Mouse (Mus musculus) mature B cell (primary cell): Measurements from ENCODE around the gene Ctf2.

Experiments used
- in situ Hi-C: fragments of 300-500 bp; cut with MboI; formaldehyde crosslinking; loops from 2 replicates; pipeline ENCODE4 v1.14.3; 2019

Gene Ctf2

DNA sequence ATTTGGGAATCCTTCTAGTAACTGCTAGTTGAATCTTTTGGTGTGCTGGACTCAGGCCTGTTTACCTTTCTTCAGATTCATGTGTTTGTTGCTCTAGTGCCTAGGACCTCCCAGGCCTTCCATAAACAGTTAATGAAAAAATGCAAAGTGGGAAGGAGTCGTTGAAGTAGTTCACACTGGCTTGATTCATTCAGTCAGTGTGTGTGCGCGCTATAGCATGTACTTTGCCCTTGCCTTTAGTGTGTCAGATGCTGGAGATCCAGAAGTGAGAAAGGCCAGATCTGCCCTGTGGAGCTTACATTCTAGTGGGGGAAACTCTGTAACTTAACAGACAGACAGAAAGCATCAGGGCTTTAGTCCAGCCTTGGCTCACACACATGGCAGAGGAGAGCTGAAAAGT lies 28.5 kb upstream of the Ctf2 start:
- in situ Hi-C loops = no loop called here

DNA sequence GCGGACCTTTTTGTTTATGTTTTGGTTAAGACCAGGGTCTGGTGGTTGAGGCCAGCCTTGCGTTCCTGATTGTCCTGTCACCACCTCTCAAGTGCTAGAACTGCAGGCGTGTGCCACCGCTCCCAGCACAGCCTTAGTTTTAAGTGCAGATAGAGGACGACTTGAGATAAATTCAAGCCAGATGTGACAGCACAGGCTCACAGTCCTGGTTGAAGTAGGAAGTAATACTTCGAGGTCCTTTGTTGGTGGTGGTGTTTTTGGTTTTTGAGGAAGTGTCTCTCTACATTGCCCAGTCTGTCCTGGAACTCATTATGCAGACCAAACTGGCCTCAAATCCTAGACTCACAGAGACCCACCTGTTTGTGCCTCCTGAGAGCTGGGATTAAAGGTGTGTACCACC lies 27.8 kb upstream of the Ctf2 start:
- in situ Hi-C loops = no loop called here

DNA sequence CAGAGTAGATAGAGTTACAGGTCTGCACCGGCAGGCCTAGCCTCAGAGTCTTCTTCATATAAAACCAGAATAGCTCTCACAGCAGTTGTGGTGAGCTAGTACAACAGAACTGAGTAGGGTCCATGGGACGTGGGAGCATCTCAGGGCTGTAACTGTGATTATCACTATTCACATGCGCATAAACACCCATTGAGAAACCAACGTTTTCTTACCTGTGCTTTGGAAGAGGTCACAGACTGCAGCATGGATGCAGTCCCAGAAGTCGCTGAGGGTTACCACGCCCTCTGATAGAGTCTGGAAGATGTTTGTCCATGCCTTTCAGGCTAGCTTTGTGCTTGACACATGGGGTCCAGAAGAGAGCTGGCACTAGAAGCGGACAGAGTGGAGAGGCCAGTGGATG lies 21.8 kb upstream of the Ctf2 start:
- in situ Hi-C loops = no loop called here

DNA sequence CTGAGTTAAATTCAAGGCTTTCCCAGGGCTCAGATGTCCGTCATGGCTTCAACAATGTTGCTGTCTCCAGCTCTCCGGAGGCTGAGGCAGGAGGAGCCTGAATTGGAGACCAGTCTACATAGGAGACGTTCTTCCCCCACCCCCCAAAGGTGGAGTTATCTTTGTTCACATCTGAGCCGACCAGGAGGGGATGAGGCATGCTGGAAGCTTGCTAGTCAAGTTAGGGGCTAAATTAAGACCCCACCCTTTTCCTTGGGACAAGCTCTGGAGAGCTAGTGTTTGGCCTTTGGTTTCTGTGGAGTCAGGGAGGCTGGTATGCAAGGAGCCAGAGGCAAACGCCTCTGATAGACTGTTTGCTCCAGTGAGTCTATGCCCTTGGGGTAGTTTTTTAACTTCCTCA lies 21.2 kb upstream of the Ctf2 start:
- in situ Hi-C loops = no loop called here

DNA sequence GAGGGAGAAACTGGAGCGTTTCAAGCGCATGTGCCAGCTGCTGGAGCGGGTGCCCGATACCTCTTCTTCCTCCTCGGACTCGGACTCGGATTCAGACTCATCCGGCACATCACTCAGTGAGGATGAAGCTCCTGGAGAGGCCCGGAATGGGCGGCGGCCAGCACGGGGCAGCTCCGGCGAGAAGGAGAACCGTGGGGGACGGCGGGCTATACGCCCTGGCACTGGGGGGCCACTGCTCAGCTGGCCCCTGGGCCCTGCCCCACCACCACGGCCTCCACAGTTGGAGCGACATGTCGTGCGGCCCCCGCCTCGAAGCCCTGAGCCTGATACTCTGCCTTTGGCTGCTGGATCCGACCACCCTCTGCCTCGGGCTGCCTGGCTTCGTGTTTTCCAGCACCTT lies 20.1 kb upstream of the Ctf2 start:
- in situ Hi-C loops = no loop called here

DNA sequence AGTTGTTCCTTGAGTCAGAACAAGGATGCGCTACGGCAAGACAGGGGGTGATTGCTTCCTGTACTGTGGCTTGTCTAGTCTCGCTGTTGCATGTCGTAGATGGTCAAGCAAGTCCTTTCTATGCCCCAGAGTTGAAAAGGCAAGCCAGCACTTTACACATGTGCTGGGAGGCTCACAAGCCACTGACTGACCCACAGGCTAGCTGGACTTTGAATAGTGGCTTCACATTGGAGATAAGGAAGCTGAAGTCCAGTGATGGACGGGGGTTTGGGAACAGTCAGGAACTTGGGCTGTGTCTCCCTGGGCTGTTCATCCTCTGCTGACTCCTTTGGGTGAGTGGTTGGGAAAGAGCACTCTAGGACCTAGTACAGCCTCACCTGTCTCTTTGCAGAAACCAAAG lies 19.7 kb upstream of the Ctf2 start:
- in situ Hi-C loops = no loop called here

DNA sequence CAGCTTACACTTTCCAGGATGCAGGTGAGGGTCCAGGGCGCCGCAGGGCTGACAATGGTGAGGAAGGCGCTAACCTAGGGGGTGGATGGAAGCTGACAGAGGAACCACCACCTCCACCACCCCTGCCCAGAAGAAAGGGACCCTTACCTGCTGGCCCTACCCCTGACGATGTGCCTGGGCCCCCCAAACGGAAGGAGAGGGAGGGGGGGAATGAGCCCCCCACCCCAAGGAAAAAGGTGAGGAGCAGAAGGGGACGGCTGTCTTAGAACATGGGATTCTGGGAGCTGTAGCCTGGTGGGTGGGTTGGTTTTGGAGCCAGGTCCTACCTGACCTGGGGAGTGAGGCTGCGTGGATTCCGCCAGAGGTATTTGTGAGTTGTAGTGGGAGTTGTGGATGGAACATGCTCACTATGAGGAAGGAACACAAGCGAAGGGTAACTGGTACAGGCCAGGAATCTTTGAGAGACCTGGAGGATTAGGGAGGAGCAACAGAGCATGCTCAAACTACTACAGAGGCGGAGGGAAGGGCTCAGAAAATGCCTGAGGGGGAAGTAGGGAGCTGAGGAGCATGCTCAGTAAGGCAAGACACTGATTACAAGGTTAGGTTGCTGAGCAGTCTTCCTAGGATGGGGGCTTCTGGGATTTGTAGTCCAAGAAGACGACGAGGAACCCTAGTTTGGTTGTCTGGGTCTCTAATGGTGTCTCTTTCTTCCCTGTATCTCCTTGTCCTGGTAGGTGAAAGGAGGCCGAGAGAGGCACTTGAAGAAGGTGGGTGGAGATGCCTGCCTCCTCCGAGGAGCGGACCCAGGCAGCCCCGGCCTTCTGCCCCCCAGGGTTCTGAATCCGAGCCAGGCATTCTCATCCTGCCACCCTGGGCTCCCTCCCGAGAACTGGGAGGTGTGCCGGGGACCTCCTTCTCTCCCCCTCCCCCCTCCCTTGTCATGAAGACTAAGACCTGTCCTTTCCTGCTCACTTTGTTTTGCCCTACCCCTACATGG lies 18.5 kb upstream of the Ctf2 start:
- in situ Hi-C loops = no loop called here

DNA sequence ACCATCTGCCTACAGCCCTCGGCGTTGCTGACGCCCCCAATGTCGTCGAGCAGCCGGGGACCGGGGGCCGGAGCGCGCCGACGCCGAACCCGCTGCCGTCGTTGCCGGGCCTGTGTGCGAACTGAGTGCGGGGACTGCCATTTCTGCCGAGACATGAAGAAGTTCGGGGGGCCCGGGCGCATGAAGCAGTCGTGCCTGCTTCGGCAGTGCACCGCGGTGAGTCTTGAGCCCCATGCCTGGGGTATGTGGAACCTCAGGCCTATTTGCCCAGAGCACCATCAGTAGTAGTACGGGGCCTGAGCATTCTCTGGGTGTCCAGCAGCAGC lies 16.2 kb upstream of the Ctf2 start:
- in situ Hi-C loops = no loop called here

DNA sequence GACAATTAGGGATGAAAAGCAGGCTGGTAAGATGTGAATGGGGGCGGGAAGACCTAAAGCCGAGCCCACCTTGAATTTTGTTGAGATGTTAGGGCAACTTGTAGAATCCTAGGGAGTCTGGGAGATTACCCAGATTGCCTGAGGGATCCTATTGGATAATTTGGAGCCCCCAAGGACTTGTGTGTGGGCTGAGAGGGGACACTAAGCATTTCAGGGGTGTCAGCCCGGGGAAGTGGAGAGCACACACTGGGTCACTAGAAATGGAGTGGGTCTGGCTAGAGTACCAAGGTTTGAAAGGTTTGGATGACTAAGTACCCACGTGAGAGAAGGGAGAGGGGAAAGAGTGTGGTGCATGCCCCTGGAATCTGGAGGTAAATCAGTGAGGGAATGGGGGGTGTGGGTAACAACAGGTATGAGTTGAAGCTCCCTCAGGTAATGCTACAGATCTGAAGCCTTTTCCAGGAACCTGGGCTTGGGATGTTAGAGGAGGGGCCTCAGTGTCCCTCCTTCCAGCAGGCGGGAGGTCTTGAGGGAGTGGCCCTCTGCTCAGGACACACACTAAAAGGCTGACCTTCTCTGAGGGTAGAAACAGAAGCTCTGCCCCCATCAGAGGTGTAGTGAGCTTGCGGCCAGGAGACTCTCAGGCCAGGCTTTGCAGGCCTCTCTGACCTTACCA lies 15.7 kb upstream of the Ctf2 start:
- in situ Hi-C loops = no loop called here

DNA sequence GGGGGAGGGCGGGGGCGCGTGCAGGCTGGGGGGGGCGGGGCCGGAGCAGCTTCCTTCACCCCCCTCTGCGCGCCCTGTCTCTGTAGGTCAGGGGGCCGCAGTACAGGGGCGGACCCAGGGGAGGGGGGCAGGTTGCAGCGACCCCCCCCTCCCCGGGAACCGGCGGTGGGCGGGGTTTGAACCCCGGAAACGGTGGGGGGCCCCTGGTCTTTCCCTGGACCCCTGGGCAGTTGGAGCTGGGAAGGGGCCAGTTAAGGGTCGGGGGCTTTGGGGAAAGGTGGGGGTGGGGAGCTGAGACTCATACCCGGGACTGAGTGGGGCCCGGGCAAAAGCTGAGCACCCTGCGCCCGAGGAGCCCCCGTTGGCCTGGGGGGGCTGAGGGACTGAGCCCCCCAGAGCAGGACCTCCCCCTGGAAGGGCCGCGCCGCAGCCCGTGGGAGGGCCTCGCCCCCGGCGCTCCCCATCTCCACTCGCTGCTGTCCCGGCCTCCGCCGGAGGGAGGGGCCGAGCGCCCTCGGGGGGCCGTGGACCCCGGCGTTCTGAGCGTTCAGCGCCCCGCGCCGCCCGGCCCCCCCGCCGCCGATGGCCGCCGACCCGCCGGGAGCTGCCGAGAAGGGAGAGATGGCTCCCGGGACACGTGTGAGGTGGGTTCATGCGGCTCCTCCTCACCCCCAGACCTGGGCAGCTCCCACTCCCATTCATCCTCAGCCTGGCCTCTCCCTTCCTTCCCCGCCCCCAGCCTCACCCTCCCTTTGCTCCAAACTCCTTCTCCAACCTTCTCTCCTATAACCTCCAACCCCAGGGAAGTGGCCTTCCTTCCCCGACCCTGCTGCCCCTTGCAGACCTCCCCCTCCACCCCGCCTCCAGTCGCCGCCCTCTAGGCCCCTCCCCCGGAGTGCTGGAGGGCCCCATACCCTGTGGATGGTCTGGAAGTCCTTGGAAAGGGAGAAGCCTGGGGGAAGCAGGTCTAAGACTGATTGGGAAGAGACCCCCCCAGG lies 14.8 kb upstream of the Ctf2 start:
- in situ Hi-C loops = no loop called here

DNA sequence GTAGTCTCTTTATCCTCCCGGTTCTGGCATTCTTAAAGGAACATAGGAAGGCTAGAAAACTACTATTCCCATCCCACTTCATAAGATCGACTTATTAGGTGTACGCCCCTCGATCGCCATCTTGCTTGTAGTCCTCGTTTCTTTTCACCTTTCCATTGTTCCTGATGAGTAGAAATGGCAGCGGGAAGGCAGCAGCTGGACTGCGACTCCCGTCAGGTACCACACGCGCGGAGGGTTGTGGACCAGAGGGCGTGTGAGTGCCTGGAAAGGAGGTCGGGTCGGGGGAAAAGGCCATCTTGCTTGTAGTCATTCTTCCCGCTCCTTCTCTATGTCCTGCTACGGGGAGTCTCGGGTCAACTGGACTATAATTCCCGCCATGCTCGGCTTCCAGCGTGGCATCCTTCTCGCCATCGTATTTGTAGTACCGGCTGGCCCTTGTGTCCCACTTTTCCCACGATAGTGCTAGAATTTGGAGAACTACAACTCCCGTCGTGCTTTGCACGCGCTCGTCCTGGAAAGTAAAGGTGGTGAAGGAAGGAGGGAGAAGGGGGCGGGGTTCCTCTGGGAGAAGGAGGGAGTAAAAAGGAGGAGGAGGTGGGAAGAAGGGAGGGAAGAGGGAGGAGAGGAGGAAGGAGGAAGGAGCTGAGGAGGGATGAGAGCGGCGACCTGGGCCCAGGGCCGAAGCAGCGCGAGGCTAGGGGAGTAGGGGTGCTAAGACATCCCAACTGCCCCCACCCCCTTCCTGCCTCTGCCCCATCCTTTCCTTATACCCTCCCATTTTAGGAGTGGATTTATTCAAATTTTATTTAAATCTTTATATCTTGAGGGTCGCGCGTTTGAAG lies 13.9 kb upstream of the Ctf2 start:
- in situ Hi-C loops = no loop called here

DNA sequence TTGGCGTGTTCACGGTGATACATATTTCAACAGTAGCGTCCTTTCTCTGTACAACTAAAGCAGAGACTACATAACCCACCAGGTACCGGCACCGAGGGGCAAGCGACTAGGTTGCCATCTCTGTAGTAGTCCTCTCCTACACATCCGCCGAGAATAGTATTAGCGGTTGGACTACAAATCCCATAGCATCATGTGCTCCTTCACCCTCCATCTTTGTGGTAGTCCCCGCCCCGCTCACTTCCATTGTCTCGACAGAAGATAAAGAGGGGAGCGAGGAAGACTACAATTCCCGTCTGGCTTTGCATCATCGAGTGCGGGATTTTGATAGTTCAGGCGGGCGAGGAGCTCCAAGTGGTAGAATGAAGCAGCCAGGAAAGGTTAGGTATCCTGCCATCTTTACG lies 13.3 kb upstream of the Ctf2 start:
- in situ Hi-C loops = no loop called here

DNA sequence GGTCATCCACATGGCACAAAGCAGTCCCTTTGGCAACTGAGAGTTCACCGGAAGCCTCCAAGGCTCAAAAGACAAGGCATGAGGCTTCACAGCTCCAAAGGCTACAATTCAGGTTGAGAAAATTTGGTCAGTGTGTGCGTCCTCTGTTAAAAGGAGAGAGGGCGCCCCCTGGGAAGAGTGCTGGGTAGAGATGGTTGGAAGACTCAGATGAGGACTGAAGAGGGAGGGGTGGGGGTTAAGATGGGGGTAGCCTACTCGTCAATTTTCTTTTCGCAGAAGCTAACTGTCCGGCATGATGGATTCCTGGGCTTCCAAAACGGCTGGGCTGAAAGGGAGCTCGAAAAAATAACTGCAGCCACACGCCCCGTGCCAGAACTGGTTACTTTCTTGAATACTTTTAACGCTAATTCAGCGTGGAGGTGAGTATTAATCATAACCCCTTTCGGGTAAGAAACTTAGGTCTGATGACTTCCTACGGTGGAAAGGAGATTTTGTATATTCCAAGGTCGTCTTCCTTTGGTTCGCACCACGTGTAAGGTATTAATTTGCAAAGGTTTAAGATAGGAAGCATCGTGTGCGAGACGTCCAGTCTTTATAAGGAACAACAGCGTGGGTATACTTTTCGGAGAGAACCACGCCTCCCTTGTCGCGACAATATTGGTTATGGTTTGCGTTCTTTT lies 12.5 kb upstream of the Ctf2 start, which contains the start of gene Fbxl19:
Gene Fbxl19 (plus strand): TSS at position 178 of the 680 bp plus-strand sequence.
- in situ Hi-C loops = no loop called here

DNA sequence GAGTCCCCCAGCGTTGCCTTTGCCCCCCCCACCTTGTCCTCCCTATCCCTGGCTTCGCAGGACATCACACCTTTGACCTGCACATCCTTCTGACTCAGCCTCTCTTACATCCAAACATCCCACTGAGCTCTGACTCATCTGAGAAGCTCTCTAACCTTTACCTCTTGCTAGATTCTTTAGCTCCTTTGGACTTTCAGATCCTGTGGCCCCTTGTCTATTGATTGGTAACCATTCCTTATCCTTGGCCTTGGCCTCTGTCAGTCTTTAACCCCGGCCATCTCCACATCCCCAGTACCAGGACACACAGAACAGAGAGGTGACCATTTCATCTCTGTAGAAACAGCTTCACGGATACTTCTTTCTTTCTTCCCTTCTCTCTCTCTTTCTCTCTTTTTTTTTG lies 1.8 kb downstream of the Ctf2 start:
- in situ Hi-C loops = no loop called here

DNA sequence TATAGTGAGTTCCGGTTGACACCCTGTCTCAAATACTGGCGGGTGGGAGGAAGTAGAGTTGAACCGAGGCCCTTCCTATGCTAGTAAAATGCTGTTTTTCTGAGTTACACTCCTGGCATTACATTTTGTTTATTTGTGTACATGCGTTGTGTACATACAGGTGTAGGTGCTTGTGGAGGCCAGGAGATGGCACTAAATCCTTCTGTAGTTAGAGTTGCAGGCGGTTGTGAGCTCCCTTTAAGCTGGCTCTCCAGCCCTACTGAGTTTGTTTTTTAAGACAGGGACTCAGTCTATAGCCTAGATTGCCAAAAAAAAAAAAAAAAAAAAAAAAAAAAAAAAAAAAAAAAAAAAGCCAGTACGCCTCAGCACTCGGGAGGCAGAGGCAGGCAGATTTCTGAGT lies 4.1 kb downstream of the Ctf2 start:
- in situ Hi-C loops = no loop called here

DNA sequence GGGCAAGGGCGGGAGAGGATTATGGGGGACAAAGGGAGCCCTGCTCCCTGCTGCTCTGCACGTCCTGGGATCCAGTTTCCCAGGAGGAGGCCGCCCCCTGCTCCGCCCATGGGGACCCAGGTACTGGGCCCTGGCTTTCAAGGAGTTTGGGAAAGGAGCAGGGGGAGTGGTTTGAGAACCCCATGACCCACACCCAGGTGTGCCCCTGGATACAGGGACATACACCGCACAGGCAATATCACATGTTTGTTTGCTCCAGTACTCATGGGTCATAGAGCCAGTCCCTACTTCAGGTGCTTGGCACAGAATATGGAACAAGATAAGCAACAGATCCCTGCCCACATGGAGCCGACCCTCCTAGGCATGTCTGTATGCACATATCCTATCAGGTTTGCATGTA lies 6.0 kb downstream of the Ctf2 start:
- in situ Hi-C loops = no loop called here

DNA sequence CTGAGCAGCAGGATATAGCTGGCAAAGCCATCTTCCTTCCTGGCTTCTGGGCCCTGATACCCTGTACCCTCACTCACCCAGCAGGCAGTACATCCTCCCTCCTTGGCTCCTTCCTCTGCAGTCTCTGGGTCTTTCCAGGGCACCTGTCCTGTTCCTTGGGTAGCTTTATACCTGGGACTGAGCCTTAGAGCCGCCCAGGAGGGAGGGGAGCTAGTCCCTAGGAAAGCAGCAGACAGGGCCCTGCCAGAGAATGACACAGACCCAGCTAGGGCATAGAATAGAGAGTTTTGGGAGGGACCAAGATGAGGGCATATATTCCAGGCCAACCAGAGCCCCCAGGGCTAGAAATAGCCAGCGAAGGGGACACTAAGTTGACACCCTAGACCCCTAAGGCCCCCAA lies 6.5 kb downstream of the Ctf2 start:
- in situ Hi-C loops = no loop called here

DNA sequence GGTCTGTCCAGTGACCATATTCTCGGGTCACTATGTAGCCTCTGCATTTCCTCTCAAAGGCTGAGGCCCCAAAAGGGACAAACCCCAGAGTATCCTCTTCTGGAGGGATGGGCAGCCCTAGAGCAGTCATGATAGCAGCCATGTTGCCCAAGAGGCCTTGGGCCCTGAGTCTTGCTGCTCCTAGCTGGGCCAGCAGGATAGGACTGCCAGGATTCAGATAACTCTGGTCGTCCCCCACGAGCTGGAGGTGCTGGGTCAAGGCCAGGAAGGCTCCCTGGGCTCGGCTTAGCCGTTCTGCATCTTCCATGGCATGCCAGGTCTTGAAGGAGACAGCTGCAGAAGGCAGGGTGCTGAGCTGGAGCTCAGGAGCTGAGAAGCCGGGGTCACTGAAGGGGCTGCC lies 12.7 kb downstream of the Ctf2 start:
- in situ Hi-C loops = no loop called here

DNA sequence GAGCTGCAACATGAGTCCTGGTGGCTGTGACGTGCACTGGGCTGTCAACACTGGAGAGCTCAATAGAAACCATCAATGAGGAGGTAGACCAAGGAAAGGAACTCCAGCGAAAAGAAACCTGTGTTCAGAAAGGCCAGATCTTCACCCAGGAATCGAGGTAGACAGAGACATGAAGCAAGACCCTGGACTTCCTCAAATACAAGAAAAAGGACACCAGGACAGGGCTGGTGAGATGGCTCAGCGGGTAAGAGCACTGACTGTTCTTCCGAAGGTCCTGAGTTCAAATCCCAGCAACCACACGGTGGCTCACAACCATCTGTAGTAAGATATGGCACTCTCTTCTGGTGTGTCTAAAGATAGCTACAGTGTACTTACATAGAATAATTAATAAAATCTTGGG lies 13.6 kb downstream of the Ctf2 start:
- in situ Hi-C loops = no loop called here

DNA sequence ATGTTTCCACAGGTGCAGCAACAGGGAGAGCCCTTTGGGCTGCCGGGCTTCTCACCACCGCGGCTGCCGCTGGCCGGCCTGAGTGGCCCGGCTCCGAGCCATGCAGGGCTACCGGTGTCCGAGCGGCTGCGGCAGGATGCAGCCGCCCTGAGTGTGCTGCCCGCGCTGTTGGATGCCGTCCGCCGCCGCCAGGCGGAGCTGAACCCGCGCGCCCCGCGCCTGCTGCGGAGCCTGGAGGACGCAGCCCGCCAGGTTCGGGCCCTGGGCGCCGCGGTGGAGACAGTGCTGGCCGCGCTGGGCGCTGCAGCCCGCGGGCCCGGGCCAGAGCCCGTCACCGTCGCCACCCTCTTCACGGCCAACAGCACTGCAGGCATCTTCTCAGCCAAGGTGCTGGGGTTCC lies 15.0 kb downstream of the Ctf2 start:
- in situ Hi-C loops = no loop called here

DNA sequence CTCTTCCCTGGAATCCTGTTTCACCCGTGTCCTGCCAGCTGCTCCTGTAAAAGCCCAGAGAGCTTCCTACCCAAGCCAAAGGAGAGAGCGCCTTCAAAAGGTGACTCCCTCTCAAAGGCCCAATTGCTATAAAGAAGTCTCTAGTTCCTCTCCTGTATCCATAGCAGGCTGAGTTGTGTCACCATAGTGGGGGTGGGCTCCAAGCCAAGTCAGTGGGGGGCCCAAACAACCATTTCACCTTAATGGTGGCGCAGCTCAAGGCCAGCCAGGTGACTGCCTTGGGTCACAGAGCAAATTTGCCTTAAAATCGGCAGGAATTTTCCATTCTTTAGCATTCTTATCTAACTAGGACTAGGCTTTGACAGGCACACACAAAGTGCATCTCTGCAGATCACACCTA lies 17.1 kb downstream of the Ctf2 start:
- in situ Hi-C loops = no loop called here
